Mouse (Mus musculus) layer of hippocampus, adult 2 months (tissue): ENCODE results near the gene Cenpp. TPM values are rescaled to one million over a fixed set of nuclear protein-coding genes. Genes with fewer than 3 reads are reported as not detected.
A peak's percentile ranks its signal among the peaks of the same experiment; 100 is the strongest.
"Not testable (repeated sequence)": the region's sequence is repeated elsewhere in the genome, so short reads cannot be mapped to it uniquely, and the experiment has no call there.

ENCODE experiments used
- DNase-seq, 2 experiments: peaks; one replicate each; pipeline ENCODE4 v3.0.0; 2022; ENCODE audit warnings: low spot score in 2 of 2
- H3K27ac ChIP-seq: fragments of 200-600 bp; 2 replicates; pipeline ENCODE4 v1.8.1; 2022
- H3K4me3 ChIP-seq: fragments of 200-600 bp; 2 replicates; pipeline ENCODE4 v1.8.1; 2022; ENCODE audit warnings: mild to moderate bottlenecking
- CTCF ChIP-seq: fragments of 200-600 bp; conservative IDR thresholded peaks from 2 replicates; pipeline ENCODE4 v1.8.1; 2022; ENCODE audit warnings: antibody characterized with exemption, mild to moderate bottlenecking, moderate library complexity
- total RNA-seq, 2 experiments: library from RNA; stranded (reverse); gene quantifications; 2 replicates each; pipeline ENCODE4 v1.2.3; 2021

Cenpp gene
- total RNA-seq, 2 experiments from 2014 or later = 1.7 TPM

DNA sequence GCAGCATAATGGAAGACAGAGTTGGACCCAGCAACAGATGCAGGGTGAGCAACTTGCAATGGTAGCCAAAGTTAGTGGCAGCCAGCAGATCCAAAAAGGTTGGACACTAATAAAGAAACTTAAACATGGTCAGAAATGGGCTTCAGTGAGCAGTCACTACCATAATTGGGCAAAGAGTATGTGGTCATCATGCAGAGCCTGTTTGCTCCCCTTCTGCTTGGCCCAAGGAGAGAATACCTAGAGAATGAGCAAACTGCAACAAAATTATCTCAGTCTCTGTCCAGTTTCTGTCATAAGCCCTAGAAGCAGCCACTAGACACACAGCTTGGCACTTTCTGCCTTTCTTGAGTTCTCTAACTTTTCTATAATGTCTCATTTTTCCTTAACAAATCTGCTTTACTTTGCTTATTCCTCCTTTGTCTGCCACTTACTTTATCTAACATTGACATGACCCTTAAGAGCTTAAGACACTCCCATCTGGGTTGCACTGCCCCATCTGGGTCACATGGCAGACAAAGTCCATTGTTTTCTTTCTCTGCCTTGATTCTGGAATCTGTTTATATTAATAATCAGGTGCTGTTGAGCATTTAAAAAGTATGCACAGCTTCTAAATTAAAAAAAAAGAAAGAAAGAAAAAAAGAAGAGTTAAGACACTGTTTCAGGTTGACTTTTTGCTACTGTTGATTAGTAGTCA lies 8.8 kb downstream of the Cenpp start:
- Histone ChIP-seq H3K4me3 (no peak overlapping the region), H3K27ac (no peak overlapping the region; the same call in 1 of the 2 replicates)
- TF ChIP-seq CTCF = no peak
- no peak for DNase-seq

DNA sequence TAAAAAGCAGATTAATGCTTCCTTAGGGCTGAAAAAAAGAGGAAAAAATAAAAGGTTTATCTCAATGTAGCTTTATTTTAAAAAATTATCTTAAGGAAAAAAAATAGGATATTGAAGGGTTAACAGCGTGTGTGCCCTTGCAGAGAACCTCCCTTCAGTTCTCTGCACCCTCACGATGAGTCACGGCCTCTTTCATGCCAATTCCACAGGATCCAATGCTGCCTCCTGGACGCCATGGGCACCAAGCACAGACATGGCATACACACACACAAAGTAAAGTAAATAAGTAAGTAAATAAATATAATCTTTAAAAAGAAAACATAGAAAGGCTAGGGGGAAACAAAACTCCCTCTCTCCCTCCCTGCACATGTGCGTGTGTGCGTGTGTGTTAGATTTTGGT lies 9.9 kb downstream of the Cenpp start:
- H3K27ac ChIP-seq = no peak overlapping the region
- no peak for DNase-seq
- H3K4me3 ChIP-seq = no peak overlapping the region
- no peak for TF ChIP-seq CTCF

DNA sequence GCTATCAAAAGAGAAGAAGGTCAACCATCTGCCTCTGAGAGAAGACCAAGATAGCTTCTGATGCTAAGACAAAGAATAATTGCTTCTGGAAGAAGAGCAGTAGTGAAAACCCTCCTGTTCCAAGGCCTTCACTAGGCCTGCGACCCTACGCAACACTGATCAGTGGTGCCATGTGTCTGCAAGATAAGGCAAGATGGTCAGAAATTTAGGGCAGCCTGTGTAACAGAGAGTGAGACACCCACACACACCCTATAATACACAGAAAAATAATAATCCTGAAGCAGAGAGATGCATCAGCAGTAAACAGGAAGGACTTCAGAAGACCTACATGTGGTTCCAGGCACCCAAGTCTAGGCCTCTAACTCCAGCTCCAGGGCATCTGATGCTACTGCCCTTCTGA lies 12.6 kb downstream of the Cenpp start:
- no peak for TF ChIP-seq CTCF
- no peak for DNase-seq
- H3K4me3 ChIP-seq = no peak overlapping the region
- H3K27ac ChIP-seq = no peak overlapping the region

DNA sequence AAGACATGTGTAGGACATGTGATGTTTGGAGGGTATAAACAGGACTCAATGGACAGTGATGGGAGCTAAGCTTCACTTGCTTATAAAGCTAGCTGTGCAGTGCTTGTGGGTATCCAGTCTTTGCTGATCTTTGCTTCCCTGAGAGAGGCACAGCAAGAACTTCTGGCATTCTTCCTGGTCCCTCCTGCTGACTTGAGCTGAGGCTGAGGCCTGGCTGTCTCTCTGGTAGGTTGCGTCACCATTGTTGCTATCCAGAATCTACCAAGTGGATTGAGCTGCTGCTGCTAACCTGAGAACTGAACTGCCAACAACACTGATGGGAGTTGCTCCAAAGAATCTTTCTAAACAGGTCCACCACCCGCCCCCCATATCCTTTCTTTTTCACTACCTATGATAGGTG lies 23.5 kb downstream of the Cenpp start:
- Histone ChIP-seq H3K4me3 (no peak overlapping the region), H3K27ac (no peak overlapping the region)
- TF ChIP-seq CTCF = no peak
- no peak for DNase-seq

DNA sequence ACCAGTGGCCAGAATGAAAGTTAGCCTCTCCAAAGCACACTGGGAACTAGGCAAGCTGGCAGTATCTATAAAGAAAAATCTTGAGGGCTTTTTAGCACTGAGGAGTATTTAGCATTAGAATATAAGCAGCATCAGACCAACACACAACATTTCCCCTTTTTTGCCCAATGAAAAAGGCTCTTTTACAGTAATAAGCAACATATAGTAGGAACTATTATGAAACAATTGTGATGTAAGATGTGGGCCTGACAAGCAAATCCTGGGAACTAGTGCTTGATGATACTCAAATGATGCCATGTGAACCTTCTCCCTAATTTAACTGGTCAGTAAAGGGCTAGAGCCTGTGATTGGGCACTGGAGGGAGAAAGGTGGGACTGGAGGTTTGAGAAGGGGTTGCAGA lies 24.4 kb downstream of the Cenpp start:
- H3K27ac ChIP-seq = no peak overlapping the region
- no peak overlapping the region for H3K4me3 ChIP-seq
- DNase-seq = no peak
- no peak for TF ChIP-seq CTCF

DNA sequence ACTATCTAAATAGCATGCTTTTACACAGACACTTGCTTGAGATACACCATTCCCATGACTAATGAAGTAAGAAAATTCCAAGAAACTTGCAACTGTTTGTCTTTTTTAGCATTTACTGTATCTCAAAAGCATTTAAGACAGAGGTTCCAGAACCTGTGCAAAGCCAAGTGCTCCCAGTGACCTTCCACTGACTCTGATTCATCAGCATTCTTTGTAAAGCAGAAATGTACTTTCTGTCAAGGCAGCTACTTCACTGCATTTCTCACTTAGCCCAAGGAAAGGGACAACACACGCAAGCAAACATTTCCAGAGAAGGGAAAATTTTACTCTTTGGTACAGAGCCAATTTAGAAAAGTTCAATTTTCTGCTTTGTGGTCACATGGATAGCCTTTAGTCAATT lies 29.4 kb downstream of the Cenpp start:
- no peak for DNase-seq
- Histone ChIP-seq H3K27ac (no peak overlapping the region), H3K4me3 (no peak overlapping the region)
- no peak for TF ChIP-seq CTCF

DNA sequence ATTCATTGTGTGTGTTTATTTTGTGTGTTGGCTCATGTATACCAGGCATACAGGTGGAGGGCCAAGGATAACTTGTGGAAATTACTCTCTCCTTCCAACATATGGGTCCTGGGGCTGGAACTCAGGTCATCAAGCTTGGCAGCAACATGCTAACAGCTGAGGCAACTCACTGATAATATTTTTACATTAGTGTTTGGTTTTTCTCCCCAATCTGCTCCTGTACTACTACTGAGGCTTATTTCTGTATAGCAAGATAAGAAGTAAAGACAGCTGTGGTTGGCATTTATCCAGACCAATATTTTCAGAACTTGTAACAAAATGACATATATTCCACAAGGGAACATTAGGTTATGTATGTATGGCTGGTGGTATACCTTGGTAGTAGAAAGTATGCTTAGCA lies 34.2 kb downstream of the Cenpp start:
- no peak for DNase-seq
- H3K27ac ChIP-seq = no peak overlapping the region
- no peak overlapping the region for H3K4me3 ChIP-seq
- no peak for TF ChIP-seq CTCF

DNA sequence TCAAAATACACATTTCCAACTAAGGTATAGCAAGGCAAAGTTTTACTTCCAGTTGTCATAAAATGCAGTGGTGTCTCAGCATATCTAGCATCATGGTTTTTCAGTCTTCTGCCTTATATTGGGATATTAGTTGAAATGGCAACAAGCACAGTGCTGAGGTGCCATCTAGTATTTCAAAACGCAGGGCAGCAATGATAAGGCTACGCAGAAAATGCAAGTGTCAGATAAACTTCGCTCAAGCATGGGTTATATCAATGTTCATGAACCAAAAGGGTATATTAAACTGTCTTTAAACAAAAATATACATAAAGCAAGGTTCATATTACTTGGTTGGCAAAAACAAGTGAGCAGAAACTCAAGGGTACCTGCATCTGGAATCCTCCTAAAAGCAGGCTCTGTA lies 35.6 kb downstream of the Cenpp start:
- DNase-seq = no peak
- TF ChIP-seq CTCF = no peak
- Histone ChIP-seq H3K27ac (no peak overlapping the region), H3K4me3 (no peak overlapping the region)

DNA sequence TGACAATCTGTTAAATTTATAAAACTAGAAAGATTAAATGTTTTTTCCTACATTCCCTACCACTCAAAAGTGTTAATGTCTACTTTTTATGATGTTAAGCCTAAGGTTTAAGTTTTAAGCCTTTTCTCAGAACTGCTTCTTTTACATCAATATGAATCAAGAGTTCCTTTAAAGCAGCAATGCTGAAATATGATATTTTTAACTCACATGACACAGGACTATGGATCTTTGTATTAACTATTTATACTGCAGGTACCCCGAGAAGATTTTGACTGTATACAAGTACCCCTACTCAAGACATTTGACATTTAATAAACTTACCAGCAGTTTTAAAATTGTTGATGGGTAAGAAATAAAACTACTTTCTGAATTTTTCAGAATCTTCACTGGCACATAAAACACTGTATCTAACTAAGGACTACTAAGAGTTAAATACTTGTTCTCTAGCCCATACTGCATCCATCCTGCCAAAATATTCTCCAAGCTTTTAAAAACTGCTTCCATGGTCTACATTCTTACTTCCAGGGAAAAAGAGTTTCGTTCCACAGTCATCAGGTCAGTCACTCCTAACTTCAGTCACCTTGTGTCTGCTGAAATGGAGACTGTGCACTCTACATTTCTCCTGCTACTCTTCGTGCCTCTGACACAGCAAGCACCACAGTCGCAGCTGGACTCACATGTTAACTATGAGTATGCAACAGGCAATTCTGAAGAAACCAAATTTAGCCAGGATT lies 43.8 kb downstream of the Cenpp start:
- no peak for DNase-seq
- Histone ChIP-seq H3K4me3 (no peak overlapping the region), H3K27ac (no peak overlapping the region)
- no peak for TF ChIP-seq CTCF

DNA sequence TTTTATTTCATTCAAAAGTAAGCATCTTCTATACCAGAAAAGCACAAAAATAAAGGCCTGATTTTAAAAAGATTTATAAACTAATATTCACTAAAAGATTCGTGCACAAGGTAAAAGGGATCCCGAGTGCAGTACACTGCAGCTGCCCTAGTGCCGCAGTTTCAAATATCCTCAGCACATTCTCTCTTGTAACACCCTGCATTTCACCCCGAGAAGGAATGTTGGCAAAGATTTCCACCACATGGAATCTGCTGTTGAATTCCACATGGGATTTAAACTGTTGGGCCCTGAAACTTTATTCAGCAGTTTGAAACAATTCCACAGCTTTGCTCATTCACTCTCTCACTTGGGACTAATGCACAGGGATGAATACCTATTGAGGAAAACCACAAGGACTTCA lies 44.9 kb downstream of the Cenpp start, which contains the start of gene Ogn:
Gene Ogn, plus strand, starts transcription at position 333 of the 400 bp plus-strand sequence.
- DNase-seq = peak in 1 of 2 experiments; percentile 16
- H3K27ac ChIP-seq = no peak within 1 kb of the TSS; the same call in 1 of the 2 replicates
- no peak within 1 kb of the TSS for H3K4me3 ChIP-seq
- TF ChIP-seq CTCF = no peak

DNA sequence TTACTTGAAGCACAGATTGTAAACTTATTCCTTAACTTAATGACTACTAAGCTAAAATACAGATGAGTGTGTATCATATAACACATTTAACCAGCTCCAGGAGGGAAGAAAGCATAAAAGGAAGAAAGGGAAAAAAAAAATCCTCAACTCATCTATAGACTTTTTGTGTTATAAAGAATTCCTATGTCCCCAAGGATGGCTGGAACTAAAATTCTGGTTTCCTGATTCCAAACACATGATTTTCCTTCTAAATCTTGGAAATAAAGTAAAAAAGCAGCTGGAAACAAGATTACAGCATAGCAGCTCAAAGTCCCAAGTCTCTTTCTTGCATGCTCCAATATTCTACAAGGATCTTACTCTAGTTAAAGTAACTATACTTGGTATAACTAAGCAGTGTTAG lies 49.0 kb downstream of the Cenpp start:
- Histone ChIP-seq H3K27ac (no peak overlapping the region), H3K4me3 (no peak overlapping the region)
- no peak for DNase-seq
- no peak for TF ChIP-seq CTCF

DNA sequence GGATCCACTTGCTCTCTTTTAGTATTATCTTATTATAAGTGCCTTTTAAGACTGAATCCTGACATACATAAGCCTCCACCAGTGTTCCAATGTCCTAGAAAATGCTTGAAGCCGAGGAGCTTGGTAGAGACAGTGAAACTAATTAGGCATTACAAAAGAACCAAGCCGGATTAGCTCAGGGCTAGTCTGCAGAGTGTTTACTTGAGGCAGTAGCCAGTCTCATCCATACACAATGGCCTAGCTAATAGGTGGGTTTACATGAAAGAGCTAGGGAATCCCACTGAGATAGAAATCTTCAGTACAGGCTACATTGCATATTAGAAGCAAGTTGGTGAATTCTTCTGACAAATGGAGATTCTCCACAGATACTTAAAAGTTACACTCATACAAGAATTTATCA lies 50.0 kb downstream of the Cenpp start:
- H3K4me3 ChIP-seq, DNase-seq, H3K27ac ChIP-seq: not testable (repeated sequence)

DNA sequence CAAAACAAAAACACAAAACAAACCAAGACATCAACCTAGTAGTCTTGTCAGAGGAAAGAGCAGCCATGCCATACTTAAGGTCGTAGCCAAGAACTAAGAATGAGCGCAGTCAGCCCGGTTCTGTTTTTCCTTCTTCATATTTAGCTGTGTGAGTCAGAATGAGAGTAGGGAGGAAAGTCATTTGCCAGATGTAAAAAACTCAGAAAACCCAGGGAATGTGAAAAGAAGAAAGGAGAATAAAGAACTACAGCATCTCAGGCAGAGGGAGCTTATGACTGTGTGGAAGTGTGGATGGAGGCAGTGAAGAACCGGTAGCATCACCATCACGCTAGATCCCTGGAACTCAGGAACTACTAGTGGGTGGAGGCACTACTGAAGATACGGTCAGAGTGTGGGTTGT lies 66.5 kb downstream of the Cenpp start:
- Histone ChIP-seq H3K27ac (no peak overlapping the region), H3K4me3 (no peak overlapping the region)
- TF ChIP-seq CTCF = no peak
- DNase-seq = no peak

DNA sequence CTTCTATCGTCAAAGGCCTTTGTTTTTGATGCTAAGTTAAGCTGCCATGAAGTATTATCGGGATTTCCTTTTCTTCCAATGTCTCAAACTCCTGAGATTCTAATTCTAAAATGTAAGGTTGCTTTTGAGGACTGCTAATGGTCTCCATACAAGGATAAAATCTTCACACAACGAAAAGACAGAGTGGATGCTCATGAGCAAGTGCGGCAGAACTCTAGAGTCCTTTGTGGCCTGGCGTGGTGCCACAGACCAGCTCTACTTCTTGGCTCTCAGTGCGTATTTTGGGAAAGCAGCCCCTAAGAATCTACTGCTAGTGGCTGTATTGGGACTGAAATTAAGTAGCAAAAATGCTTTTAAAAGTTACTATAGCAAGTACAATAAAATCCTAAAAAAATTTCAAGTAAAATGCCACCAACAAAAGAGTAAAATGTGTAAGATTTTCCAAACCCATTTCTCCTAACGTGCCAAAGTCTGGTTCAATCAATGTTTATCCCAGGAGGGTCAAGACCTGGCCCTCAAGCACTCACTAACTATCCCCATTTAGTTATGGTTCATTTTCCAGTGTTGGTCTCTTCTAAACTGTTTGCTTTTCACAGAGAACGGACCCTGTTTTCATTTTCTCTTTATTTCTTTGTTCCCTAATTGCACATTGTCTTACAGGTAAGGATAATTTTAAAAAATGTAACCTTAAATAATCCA lies 68.1 kb downstream of the Cenpp start:
- no peak for TF ChIP-seq CTCF
- DNase-seq = no peak
- Histone ChIP-seq H3K27ac (no peak overlapping the region), H3K4me3 (no peak overlapping the region)
